Mouse (Mus musculus): ENCODE data around the gene Med24. TPM values are rescaled to one million over a fixed set of nuclear protein-coding genes. Genes with fewer than 3 reads are reported as not detected.

Gene Med24
- total and polyA plus RNA-seq, 2 experiments from 2014 or later: 48.3 to 88.6 TPM

DNA sequence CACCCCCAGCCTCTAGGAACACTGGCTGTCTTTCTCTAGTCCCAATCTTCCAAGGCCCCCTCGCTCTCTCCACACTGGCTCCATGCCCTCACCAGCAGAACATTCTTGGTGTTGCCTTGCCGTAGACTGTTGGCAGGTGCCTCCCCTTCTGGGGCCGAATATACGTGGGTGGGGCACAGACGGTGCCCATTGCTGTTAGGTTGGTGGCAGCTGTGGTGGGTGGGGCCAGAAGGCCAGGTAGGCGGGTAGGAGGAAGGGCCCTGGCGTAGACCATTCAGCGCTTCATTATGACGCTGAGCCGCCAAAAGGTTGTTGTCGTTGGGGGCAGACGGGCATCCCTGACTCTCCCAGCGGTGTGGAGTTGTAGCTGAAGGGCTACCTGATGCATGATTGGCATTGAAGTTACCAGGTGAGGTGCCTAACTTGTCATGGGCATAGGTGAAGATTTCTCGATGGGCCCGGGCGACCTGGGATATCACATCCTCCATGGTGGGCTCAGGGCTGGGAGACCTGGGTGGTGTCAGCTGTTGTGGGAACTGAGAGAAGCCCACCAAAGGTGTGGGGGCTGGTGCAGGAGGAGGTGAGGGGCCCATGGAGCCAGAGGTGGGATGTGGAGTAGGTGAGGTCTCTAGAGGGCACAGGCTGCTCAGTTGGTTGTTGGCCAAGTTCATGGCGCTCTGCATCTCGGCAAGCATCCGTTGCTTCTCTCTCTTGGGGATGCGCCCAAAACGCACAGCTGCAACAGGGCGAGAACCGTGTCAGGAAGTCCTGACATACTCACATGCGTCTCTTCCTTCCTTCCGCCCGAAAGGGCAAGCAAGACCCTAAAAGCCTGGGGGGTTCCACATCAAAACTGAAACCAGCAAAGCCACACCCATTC is 41.1 kb upstream of the Med24 start:
- no peak for TF ChIP-seq CTCF (IDR thresholded peaks at IDR 0.05; ENCODE audit: low read depth)

DNA sequence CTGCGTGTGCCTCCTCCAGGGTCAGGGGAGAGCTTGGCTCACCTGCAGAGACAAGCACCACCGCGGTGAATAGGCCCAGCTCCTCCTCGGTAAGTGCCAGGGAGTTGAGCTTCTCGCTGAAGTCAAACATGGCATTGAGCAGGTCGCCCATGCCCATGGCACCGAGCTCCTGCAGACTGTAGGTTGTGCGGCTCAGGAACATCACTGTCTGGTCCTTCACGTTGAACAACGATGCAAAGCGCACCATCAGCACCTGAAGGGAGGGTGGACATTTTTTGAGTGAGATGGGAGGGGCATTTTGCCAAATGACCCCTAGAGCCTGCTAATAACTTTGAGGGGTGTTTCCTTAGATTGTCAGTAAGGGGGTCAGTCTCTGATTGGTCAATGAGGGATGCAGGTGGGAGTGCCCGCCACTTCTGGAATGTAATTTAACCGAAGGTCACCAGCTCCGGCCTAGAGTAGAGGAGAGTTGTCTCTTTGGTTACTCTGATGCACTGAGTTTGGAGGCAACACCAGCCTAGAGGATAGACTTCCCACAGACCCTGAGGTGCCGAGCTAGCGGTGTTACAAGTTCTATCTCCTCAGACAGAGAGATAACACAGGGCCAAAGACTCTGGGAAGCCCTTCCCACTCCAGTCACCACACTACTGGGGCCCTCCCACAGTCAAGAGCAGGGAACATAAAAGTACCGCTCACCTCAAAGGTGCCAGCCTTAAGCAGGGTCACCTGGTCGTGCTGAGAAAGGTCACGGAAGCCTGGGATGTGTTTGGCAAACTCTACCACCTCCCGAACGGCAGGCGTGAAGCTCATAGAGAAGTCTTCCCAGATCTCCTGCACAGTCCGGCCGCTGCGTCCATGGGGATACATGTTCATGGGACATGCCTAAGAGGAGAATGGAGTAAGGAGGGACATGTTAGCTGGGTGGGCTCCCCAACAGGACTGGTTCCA is 40.0 kb upstream of the Med24 start:
- Histone ChIP-seq H3K9me3 (ENCODE audit: low read length) (no peaks in the 10 kb centered on the region), H3K27me3 (ENCODE audit: insufficient read depth, low read length) (no peaks in the 10 kb centered on the region), H3K9ac (replicated peaks; ENCODE audit: low read length) (no peak overlapping the region), H3K4me3 (ENCODE audit: low read length) (no peak overlapping the region), H3K4me1 (ENCODE audit: insufficient read depth, low read length) (peaks cover 40% of the 10 kb centered on the region), H3K36me3 (ENCODE audit: insufficient read depth, low read length) (peaks cover 38% of the 10 kb centered on the region), H3K27ac (peak overlapping the region; percentile 78), H3K4me2 (ENCODE audit: low read depth, low read length) (no peak overlapping the region)
- 85% methylated on average over 25 of the region's 25 CpGs for WGBS
- no peak for DNase-seq (ENCODE audit: low spot score)
- no peak for TF ChIP-seq CTCF (IDR thresholded peaks at IDR 0.05; ENCODE audit: low read depth)
- no peak for ATAC-seq

More for the DNA sequence above, 41.1 kb upstream of the Med24 start:
- H3K4me2 ChIP-seq (ENCODE audit: low read depth, low read length): no peak overlapping the region
- ATAC-seq (no peak), DNase-seq (ENCODE audit: low spot score) (no peak)
- peaks cover 47% of the 10 kb centered on the region for H3K4me1 ChIP-seq (ENCODE audit: insufficient read depth, low read length)
- no peak overlapping the region for H3K9ac ChIP-seq (replicated peaks; ENCODE audit: low read length)
- no peaks in the 10 kb centered on the region for H3K9me3 ChIP-seq (ENCODE audit: low read length)
- no peak overlapping the region for H3K4me3 ChIP-seq (ENCODE audit: low read length)
- H3K36me3 ChIP-seq (ENCODE audit: insufficient read depth, low read length): peaks cover 33% of the 10 kb centered on the region
- no peaks in the 10 kb centered on the region for H3K27me3 ChIP-seq (ENCODE audit: insufficient read depth, low read length)
- H3K27ac ChIP-seq: peak overlapping the region; percentile 15; the same call in 1 of the 2 replicates
- 86% methylated on average over 26 of the region's 26 CpGs for WGBS

DNA sequence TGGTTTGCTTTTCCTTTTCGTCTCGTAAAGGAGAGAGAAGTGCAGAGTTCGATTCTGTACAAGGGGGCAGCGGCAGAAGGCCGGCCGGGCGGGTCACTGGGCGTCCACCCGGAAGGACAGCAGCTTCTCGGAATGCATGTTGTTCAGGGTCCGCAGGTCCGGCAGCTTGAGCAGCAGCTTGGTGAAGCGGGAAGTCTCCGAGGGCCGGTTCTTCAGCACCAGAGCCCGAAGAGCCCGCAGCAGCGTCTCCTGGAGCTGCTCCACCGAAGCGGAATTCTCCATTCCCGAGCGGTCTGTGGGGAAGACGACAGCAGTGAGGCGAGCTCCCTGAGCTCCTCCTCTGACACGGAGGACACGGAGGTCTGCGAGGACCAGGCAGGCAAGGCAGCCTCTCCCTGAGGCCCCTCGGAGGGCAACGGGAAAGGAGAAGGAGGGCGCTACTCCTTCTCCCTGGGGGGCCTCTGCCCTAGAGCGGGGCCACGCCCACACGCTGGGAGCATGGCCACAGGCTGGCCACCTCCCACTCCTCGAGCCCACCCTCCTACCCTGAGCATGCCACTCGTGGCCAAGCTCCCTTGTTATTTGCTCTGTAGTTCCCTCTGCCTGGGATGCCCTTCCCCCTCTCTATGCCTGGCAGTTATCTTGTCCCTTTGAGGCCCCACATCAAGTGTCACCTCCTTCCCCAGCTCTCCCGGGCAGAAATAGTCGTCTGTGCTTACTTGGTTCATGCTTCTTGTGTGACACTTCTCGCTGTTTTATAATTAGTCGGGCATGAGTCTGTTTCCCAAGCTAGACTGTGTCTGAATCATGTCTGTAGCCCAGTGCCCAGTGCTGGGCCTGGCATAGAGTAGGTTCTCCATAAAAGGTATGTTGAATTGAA is 39.1 kb upstream of the Med24 start:
- ATAC-seq (no peak), DNase-seq (ENCODE audit: low spot score) (peak; percentile 36)
- WGBS: 21% methylated on average over 35 of the region's 39 CpGs
- Histone ChIP-seq H3K36me3 (ENCODE audit: insufficient read depth, low read length) (peaks cover 47% of the 10 kb centered on the region), H3K9ac (replicated peaks; ENCODE audit: low read length) (peak overlapping the region; percentile 37; the same call in 1 of the 2 replicates), H3K4me3 (ENCODE audit: low read length) (peak overlapping the region; percentile 6; the same call in 1 of the 2 replicates), H3K4me1 (ENCODE audit: insufficient read depth, low read length) (peaks cover 33% of the 10 kb centered on the region), H3K27me3 (ENCODE audit: insufficient read depth, low read length) (no peaks in the 10 kb centered on the region), H3K9me3 (ENCODE audit: low read length) (no peaks in the 10 kb centered on the region), H3K27ac (peak overlapping the region; percentile 78), H3K4me2 (ENCODE audit: low read depth, low read length) (peak overlapping the region; percentile 43)
- no peak for TF ChIP-seq CTCF (IDR thresholded peaks at IDR 0.05; ENCODE audit: low read depth)

DNA sequence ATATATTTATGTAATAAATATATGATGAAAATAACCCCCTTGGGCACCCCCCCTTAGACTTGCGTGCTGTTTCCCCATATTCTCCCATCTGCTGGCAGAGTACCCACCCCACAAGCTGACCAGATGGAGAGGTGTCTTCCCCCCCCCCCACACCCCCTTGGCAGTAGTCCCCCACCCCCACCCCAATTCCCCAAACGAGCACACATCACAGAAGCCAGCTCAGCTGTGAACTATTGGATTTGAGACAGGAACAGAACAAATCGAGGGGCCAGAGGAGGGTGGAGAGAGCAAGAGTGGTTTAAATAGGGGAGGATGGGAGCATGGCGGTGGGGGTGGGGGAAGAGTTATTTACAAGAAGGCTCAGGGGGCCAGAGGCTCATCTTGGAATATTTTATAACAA is 38.5 kb upstream of the Med24 start:
- Histone ChIP-seq H3K9me3 (ENCODE audit: low read length) (no peaks in the 10 kb centered on the region), H3K9ac (replicated peaks; ENCODE audit: low read length) (no peak overlapping the region), H3K27me3 (ENCODE audit: insufficient read depth, low read length) (no peaks in the 10 kb centered on the region), H3K4me1 (ENCODE audit: insufficient read depth, low read length) (peaks cover 26% of the 10 kb centered on the region), H3K36me3 (ENCODE audit: insufficient read depth, low read length) (peaks cover 52% of the 10 kb centered on the region), H3K4me3 (ENCODE audit: low read length) (no peak overlapping the region), H3K4me2 (ENCODE audit: low read depth, low read length) (peak overlapping the region; percentile 43), H3K27ac (peak overlapping the region; percentile 78)
- WGBS: 9% methylated on average over 4 of the region's 4 CpGs
- peak; percentile 54 for DNase-seq (ENCODE audit: low spot score)
- ATAC-seq: no peak
- TF ChIP-seq CTCF (IDR thresholded peaks at IDR 0.05; ENCODE audit: low read depth): no peak

DNA sequence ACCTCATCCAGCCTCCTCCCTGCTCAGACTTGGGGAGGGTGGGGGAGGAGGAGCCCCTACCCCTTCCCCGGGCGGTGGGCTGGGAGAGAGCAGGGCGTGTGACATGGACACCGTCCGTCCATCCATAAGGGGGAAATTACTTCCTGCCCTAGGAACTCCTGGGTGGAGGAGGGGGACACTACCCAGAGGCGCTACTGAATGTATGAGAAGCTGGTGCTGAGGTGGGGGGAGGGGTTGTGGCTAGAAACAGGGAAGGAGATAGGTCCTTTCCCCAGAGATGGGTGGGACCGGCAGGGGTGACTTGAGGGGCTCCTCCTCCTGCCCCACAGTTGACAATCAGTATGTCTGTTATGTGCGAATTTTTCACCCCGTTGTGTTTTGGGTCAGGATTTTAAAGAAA is 38.0 kb upstream of the Med24 start:
- Histone ChIP-seq H3K36me3 (ENCODE audit: insufficient read depth, low read length) (peaks cover 53% of the 10 kb centered on the region), H3K4me1 (ENCODE audit: insufficient read depth, low read length) (peaks cover 24% of the 10 kb centered on the region), H3K4me2 (ENCODE audit: low read depth, low read length) (no peak overlapping the region), H3K9me3 (ENCODE audit: low read length) (no peaks in the 10 kb centered on the region), H3K4me3 (ENCODE audit: low read length) (no peak overlapping the region), H3K27me3 (ENCODE audit: insufficient read depth, low read length) (no peaks in the 10 kb centered on the region), H3K27ac (peak overlapping the region; percentile 78), H3K9ac (replicated peaks; ENCODE audit: low read length) (no peak overlapping the region)
- DNase-seq (ENCODE audit: low spot score): peak; percentile 70
- TF ChIP-seq CTCF (IDR thresholded peaks at IDR 0.05; ENCODE audit: low read depth): no peak
- peak; percentile 27; the same call in 1 of the 2 replicates for ATAC-seq
- WGBS: 23% methylated on average over 9 of the region's 9 CpGs

All from hindbrain, postnatal 0 days (tissue).